Mouse (Mus musculus): ENCODE results near the gene Kif26a.

DNA sequence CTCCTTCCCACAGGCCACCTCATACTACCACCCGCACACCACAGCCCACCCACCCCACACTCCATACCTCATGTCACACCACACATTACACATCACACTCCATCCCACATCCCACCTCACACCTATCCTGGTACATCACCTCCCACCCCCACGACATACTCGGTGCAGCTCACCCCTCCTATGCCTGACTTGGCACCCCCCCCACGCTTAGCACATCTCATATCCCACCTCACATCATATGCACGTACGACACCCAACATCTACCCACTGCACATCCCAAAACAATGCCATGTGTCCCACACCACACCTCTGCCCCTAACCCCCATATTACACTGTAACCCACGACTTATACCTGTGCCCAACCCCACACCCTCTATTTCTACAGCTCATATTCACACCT, 69.5 kb downstream of the Kif26a start:
- TF ChIP-seq CTCF (IDR thresholded peaks at IDR 0.05), result no peak
- TF ChIP-seq EP300 (IDR thresholded peaks at IDR 0.05; ENCODE audit: insufficient read depth, low read depth, low read length), result no peak
- no peak for TF ChIP-seq POLR2A (IDR thresholded peaks at IDR 0.05; ENCODE audit: insufficient read depth, low read depth, low read length)
